Mouse (Mus musculus) ovary, adult 18-20 months (tissue): ENCODE measurements around the gene Spsb1.

Experiments
- DNase-seq: peaks from one replicate; pipeline ENCODE4 v3.0.0; 2022; ENCODE audit warnings: low spot score, mixed read lengths

Spsb1 gene

GRCm38 (mm10) chr4:149855892-149856807 lies 98.7 kb downstream of the Spsb1 start:
- no peak for DNase-seq

DNA sequence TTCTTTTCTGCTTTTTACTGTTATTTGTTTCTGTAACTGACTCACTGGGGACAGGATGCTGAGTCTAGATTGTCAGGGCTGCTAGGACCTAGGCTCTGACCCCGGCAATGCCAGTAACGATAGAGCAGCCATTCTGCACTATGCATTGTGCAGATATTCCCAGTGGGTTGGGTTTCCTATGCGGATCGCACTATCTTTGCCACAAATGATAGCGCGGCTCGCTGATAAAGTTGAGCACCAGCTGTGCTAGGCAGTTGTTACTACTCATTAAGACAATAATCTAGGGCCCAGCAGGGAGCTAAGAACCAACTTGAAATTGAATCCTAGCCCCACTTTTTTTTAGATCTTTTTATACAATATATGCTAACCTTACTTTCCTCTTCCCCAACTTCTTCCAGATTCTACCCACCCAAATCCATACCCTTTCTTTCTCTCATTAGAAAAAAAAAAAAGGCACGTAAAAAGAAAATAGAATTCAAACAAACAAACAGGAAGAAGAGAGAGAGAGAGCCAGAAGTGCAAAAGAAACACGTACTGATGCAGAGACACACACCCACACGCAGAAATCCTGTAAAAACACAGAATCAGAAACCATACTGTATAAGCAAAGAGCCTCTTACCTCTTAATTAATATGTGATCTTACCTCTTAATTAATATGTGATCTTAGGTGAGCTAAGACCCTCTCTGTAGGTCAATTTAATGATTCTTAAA lies 99.5 kb downstream of the Spsb1 start:
- no peak for DNase-seq

DNA sequence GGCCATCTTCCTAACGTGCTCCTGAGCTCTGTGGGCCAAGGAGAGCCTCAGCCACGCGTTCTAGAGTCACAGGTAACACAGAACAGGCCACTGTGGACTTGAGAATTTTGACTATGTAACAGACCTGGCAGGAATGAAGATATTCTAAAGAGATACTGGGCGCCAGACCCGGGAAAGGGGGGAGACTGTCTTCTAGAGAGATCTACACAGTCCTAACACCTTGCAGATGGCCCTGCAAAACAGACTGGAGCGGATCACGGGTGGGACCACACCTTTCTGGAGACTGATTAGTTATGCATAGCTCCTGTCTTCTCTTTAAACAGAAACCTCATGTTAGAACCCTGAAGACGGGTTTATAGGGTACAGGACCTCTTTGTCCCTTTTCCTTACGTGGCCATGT lies 100.1 kb downstream of the Spsb1 start:
- no peak for DNase-seq

DNA sequence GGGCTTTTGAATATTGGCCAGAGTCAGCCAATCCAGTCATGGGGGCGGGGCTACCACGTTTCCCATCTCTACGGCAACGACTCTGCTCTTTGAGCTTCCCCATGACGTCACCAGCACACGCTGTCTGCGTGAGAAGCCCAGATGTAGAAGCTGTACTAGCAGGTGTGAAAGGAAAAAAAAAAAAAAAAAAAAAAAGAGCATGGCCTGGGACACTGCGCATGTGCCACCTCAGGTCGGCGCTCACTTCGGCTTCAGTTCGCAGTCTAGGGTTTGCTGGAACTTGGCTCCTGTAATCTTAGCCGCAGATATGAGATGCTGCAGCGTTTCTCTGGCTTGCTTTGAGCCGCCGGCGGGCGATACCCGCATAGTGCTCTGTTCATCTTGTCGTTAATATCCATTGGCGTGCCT lies 100.5 kb downstream of the Spsb1 start:
- no peak for DNase-seq

GRCm38 (mm10) chr4:149853698-149854284 lies 101.1 kb downstream of the Spsb1 start:
- DNase-seq: no peak

DNA sequence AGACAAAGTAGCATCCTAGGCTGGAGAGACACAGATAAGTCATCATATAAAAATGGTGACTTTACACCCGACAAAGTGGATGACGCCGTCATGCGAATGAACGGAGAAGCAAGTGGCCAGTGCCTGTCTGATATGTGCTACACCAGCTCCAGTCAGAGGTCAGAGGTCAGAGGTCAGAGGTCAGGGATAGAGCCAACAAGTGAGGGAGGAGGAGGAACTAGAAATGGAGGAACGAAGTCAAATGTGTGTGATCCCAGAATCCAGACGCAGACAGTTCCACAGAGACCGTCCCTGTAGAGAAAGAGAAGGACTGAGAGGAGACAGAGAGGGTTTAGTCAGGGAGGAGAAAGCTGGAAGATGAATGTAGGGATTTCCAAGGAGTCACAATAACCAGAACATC lies 103.3 kb downstream of the Spsb1 start:
- no peak for DNase-seq

DNA sequence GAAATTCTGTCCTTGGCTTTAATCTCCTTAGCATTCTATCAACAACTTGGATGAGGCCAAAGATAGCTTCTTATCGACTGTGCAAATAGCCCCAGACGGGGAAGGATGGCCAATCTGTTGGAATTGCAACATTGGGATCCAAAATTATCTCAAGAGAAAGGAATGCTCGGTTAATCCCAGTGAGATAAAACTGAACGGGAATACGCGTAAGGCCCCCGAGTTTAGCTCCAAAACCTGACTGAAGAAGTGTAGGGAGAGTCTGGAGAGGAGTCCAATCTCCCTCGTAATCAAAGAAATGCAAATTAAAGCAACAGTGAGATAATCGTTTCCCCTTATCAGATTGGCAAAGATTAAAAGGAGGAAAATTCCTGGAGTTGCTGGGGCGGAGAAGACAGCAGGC lies 104.2 kb downstream of the Spsb1 start:
- peak; percentile 69 for DNase-seq

DNA sequence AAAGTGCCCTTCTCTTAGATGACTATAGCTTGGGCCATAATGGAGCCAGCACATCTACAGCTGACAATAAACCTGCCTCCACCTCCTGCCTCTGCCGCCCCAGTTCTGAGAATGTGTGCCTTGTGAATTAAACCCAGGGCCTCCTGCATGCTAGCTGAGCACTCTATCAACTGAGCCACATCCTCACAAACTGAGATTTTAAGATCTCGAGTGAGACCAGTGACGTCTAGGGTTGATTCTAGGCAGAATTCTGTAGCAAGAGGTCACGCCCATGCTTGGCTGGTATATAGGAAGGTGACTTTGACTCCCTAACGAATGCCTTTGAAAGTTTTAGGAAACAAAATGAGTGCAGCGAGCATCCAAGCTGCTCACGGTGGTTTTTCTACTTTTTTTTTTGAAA lies 104.8 kb downstream of the Spsb1 start:
- no peak for DNase-seq

DNA sequence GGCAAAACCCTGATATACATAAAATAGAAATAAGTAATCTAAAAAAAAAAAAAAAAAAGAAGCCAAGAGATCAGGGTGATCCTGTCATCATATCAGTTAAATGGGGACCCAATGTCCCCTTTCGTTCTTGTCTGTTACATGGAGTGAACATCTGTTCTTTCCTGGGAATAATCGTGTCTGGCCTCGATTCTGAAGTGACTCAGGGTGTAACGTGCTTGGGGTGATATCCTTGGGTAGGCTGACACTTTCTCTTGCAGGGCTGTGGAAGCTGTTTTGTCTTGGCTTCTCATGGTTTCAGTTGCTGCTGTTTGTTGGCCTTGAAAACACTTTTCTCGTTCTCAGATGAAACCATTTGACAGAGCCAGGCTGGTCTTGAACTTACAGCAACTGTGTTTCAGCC lies 105.8 kb downstream of the Spsb1 start:
- no peak for DNase-seq

DNA sequence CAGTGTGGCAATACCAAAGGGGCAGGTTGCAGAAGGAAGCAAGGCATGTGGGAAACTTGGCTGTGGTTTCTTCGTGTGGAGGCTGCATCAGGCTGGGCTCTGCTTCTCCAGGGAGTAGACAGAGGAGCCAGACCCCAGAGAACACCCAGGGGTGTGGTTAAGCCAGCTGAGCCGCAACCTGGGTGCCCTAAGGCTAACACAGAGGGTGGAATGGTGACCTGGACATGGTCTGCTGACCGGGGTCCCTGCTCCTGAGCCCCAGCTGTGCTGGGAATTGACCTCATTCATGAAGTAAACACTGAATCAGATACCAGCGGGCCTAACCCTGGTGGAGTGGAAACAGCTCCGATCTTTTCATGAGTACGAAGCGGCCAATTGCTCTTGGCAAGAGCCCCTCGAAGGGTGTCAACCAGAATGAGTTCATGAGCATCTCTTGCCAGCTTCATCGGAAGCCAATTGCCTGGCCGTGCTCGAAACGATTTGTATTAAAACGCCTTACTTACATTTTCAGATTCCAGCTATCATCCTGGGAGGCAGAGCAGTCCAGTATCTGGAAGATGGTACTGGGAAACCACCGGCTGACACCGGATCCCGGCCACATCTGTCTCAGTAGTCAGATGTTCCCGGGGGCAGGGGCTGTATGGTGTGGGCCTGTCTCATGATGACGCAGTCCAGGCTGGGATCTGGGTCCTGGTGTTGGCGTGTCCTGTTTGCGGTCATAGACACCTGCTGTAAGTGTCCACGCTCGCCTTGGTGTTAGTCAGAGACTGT lies 107.8 kb downstream of the Spsb1 start:
- DNase-seq: no peak
